Mouse (Mus musculus): ENCODE measurements around the gene Klk7.

The Klk7 gene

DNA sequence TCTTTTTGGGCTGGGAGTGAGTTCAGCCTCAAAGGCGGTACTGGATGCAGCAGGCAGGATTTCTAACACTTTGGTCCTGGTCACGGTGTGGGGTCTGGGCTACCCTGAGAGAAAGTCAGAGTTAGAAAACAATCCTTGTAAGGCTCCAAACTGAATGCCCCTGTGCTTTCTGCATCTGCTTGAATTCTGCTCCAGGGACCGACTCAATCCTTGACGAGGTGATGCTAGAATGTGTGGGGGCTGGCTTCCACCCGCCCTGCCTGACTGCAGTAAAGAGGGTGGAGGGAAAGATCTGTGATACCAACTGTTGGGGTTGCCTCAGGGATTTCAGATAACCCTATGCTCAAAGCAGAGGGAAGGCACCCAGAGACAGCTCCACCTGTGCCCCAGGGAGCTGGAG is at the start of gene Klk7:
TSS of gene Klk7 (plus strand) at position 301 of the 400 bp plus-strand sequence.
- DNase-seq = no peak

DNA sequence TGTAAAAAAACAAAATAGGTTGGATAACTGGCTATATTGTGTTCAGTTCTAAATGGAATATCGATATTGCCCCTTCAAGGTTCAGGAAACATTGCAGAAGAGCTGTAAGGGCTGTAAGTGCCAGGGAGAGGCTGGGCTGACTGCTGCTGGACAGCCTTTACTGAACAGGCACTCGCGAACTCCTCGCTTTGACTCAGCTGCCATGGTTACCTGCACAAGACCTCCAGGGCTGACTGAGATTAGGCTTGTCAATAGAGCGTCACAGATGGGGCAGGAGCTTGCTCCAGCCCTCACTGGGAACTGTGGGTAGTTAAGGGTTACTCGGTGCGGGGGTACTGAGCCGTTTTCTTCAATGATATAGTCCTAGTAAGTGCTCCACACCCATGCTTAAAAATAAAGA is 44.6 kb upstream of the Klk7 start:
- no peak for DNase-seq

DNA sequence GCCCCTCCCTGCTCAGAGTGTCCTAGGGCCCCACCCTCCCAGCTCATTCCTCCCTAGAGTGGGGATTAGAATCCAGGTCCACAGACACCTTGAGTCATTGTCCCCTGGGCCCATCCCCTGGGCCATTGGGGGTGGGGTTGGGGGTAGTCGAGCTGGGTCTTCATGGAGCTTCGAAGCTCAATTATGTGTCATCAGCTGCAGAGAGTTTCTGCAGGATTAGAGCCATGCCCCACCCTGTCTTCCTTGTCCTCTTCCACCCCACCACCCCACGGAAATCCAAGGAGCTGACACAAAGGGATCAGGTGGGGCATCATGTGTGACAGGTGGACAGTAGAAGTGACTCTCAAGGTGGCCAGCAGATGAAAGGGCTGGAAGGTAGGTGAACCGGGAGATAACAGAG is 42.5 kb upstream of the Klk7 start, which contains the start of gene Klk12:
TSS of gene Klk12 (plus strand) at position 301 of the 400 bp plus-strand sequence.
- no peak for DNase-seq

DNA sequence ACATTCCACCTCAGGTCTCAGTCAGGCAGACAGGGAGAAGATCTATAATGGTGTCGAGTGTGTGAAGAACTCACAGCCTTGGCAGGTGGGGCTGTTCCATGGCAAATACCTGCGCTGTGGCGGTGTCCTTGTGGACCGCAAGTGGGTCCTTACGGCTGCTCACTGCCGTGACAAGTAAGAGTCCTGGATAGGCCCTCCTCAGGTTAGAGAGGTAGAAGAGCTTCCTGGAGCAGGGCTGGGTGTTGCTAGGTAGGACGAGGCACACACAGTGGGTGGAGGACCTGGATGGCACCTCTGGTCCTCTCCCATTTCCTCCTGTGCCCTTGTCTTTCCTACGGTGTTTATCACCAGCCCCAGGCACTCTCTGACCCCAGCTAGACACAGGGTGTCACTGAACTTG is 41.5 kb upstream of the Klk7 start:
- no peak for DNase-seq

DNA sequence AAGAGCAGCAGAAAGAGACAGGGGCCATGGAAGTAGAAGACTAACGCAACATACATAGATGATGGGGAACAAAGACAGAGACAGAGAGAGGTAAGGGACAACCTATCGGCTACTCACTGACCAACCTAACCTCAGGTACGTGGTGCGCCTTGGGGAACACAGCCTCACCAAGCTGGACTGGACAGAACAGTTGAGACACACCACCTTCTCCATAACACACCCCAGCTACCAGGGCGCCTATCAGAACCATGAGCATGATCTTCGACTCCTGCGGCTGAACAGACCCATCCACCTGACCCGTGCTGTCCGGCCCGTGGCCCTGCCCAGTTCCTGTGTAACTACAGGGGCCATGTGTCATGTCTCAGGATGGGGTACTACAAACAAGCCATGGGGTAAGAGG is 40.4 kb upstream of the Klk7 start:
- DNase-seq = no peak

DNA sequence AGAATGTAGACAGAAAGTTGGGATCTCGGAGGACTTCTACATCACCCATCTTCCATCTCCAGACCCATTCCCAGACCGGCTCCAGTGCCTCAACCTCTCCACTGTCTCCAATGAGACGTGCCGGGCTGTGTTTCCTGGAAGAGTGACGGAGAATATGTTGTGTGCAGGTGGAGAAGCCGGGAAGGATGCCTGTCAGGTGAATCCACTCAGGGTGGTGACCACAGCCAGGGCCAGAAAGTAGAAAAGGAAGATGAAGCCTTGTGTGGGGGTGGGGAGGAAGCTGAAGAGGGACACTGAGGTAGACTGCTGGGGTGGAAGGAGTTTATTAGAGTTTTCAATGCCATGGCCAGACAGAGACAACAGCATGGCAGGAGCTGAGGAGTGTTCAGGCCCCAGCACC is 39.2 kb upstream of the Klk7 start:
- no peak for DNase-seq

DNA sequence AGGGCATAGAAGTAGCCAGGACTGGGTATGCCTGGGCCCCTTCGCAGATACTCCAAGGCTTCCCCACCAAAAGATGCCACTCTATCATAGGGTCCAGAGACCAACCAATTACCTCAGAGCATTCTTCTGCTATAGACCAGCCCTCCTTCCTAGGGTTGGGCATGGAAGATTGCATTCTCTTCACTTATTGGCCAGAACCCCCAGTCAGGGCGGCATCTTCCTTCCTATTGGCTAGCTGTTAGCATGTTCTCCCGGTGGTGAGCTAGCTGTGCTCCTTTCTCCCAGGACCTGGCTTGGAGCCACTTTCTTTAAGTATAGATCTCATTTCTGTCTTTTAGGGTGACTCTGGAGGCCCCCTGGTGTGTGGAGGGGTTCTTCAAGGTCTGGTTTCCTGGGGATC is 38.2 kb upstream of the Klk7 start:
- DNase-seq = no peak

DNA sequence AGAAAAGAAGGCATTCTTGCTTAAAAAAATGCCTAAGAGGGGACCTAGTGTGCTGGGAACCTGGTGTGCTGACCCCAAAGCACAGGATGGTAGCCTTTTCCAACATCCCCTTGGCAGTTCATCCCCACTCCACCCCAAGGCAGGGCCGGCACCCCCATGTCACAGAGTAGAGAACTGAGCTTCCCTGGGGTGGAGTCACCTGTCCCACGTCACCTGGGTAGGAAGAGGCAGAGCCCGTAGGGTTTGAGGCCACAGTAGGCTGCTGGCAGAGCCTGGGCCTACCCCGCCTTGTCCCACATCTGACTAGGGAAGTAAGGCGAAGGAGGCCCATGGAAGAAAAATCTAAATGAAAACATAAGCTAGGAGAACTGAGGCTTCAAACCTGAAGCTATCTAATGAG is 36.7 kb upstream of the Klk7 start, which contains the start of gene Klk11:
TSS of gene Klk11 (plus strand) at position 241 of the 400 bp plus-strand sequence.
- DNase-seq = no peak

DNA sequence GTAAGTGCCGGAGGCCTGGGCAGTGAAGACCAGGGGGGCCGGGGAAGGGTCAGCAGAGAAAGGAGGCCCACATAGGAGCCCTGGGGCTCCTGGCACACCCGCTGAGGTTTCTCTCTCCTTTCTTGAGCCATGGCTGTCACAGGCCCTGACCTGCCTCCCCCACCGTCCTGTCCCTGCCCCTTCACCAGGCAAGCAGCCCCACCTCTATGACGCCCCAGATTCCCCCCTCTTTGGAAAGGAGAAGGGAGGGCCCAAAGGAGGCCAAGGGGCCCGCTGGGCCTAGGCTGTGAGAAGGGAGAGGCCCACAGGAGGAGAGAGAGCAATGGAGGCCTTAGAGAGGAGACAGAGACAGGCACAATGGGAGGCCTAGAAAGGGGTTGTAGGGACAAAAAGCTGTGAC is 36.3 kb upstream of the Klk7 start:
- DNase-seq = no peak

DNA sequence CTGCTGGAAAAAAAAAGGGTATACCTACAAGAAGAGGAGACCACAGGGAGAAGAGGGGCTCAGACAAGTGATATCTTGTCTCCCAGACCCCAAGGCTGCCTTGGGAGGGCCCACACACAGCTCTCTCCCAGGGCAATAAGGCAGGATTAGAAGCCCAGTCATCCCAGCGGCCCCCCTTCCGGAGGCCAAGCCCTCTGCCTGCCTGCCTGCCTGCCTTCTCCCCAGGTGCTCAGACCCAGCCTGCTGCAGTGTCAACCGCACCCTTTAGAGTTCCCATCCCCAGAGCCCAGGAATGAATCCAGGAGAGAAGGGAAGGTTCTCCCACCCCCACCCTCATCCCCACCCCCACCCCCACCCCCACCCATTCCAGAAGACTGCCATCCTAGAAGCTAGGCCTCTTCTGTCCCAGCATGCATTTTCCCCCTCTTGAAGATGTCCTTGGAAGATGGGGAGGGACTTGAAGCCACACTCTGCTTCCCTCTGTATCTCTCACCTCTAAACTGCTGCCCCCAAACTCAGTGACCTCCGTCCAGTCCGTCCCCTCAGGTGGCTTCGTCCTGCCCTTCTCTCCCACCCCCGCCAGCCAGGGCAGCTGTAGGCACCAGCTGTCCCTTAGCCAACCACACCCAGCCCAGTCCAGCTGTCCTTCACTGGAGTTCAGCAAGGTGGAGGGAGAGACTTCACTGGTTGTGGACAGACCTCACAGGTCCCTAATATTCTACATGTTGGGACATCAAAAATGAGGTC is 35.6 kb upstream of the Klk7 start:
- DNase-seq = no peak

DNA sequence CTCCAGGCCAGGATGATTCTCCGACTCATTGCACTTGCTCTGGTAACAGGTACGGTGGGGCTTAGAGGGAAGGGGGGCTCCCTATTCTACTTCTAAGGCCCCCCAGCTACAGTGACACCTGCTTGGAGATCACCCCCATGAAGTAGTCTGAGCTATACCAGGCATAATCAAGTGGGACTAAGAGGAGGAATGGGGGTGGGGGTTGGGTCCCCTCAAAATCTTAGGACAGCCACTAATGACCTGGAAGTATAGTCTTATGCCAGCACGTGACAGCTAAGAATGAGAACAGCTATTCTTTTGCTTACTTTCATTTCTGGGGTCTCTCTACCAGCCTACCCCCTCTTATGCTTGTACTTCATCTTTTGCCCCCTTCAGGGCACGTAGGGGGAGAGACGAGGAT is 34.6 kb upstream of the Klk7 start:
- DNase-seq = no peak

DNA sequence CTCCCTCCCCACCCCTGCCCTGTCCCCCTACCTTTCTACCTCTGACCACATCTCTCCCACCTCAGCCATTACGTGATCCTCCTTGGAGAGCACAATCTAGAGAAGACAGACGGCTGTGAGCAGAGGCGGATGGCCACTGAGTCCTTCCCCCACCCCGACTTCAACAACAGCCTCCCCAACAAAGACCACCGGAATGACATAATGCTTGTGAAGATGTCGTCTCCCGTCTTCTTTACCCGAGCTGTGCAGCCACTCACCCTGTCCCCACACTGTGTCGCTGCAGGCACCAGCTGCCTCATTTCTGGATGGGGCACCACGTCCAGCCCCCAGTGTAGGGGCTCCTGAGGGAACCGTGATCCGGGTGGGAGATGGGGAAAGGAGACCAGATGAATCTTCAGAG is 33.7 kb upstream of the Klk7 start:
- DNase-seq = no peak

DNA sequence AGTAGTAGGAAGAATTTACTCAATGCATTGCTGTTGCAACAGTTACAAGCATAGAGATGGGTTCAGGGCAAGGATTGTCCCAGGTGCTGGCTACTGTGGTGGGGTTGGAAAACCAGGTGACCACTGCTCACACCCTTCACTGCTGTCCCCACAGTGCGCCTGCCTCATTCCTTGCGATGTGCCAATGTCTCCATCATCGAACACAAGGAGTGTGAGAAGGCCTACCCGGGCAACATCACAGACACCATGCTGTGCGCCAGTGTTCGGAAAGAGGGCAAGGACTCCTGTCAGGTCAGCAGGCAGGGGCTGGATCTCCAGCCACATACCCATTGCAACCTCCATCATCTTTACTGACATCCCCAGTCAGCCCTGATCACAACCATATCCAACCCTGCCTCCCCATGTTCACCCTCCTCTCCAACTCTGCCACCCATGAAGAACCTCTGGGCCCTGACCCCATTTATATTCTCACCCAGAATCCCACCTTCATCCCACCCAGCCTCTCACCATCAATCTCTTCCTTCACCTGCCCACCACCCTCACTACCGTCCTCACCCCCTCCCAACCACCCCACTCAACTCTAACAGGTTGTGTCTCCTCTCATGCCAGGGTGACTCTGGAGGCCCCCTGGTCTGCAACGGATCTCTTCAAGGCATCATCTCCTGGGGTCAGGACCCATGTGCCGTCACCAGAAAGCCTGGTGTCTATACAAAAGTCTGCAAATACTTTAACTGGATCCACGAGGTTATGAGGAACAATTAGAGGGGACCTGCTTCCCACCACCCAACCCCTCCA is 32.7 kb upstream of the Klk7 start:
- no peak for DNase-seq

DNA sequence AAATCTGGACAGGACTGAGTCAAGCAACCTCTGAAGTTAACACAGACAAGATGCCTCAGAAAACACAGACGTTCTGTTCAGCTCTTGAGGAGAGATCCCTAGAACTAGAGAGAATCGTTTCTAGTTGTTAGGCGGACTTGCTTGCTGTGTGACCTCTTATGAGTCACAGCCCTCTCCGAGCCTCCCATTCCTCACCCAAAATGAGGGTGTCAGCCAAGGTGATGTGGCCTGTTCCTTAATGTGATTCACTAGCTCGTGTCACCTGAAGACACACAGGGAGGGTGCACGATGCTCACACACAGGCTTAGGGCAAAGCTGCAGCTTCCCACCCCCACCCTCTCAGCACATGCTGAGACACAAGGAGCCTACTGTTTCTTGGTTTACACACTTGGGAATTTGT is 30.9 kb upstream of the Klk7 start:
- no peak for DNase-seq

DNA sequence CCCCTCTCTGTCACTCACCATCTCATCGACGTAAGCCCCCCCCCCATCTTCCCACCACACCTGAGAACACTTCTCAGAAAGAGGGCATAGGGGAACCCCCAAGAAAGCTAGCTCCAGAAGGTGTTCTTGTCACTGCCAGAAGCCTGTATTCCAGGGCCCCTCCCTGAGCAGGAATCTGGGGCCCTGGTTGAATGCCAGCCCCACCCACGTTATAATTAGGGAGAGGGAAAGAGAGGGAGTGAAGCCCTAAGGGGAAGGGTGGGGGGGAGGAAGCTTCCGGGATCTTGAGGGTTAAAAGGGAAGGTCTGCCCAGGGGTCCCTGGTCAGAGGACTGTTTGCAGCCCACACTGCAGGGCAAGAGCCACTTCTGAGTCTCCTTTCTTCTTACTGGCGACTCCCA is 30.3 kb upstream of the Klk7 start, which contains the start of gene Klk10:
TSS of gene Klk10 (plus strand) at position 290 of the 400 bp plus-strand sequence.
- DNase-seq = no peak

DNA sequence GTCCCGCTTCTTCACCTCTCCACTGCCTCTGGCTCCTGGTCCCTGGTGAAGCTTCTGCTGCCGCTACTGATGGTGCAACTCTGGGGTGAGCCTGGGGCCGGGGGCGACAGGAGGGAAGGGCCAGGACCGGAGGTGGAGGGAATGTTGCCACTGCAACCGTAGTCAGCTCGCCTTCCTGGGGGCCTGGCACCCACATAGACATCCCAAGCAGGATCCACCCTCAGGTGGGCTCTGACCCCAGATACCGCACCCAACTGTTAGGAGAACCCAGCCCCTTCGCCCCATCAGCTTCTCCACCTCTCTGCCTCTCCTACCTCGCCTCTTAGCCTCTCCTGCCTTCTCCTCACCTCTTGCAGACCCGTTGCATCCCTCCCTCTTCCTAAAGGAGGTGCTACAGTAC is 29.6 kb upstream of the Klk7 start:
- DNase-seq = no peak

DNA sequence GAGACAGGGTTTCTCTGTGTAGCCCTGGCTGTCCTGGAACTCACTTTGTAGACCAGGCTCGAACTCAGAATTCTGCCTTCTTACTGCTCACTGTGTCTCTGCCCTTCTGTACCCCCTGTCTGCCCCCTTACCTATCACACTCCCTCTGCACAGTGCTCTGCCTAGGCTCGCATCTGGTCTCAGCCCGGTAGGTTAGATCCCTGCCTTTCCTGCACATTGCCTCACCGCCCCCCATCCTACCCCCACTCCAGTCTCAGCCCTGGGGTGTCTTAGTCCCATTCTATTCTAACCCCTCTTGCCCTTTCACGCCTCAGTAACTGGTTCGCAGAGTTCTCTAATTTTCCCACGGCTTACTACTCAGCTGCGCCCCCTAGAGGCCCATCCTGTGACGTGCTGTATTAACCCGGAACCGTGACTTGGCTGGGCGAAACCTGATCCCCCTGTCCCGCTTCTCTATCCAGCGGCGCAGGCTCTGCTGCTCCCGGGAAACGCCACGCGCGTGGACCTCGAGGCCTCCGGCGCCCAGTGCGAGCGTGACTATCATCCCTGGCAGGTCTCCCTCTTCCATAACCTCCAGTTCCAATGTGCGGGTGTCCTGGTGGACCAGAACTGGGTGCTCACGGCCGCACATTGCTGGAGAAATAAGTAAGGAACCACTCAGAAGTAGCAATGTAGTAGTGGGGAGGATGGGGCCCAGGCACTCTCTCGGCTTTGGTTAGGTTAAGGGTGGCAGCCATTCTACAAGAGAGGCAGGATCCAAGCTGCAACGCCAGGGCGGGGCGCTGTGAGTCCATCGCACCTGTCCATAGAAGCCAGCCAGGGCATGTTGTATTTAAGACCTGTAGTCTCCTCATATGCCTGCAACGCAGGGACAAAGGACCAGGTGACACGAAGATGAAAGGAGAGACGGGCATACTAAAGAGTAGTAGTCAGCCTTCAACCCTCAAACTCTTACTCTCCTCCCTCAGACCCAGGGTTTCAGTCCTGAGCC is 28.5 kb upstream of the Klk7 start:
- DNase-seq = peak; percentile 73 to 88

DNA sequence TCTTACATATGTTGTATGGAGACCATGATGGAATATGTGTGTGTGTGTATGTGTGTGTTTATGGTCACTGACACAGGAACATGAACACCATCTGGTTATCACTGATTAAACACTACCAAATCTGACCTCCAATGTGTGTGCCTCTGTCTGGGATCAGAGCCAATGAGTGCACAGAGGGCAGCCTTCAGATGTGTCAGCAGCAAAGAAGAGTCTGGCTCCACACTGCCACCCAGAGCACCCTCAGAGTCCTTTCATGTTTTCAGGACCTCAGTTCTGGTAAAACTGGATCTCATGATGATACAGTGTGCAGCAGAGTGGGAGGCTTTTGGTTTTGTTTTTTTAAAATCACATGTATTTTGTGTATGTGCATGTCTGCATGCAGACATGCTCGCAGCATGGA is 25.8 kb upstream of the Klk7 start:
- peak in 1 of 2 experiments; percentile 23 for DNase-seq

DNA sequence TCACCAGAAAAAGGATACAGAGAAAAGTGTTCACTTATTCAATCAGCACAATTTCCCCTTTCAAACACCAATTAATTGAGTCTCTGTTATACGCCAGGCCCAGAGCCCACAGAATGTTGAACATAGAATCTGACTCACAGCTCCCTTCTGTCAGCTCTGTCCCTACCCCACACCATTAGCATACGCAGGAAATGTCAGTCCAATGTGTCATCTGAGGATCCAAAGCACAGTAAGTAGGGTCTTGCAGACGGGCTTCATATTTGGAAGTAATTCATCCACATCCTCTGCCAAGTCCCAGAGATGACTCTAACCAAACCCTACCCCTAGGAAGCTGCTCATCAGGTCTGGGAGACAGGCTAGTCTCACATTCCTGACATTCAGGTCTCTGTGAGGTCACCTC is 23.0 kb upstream of the Klk7 start:
- DNase-seq = no peak

DNA sequence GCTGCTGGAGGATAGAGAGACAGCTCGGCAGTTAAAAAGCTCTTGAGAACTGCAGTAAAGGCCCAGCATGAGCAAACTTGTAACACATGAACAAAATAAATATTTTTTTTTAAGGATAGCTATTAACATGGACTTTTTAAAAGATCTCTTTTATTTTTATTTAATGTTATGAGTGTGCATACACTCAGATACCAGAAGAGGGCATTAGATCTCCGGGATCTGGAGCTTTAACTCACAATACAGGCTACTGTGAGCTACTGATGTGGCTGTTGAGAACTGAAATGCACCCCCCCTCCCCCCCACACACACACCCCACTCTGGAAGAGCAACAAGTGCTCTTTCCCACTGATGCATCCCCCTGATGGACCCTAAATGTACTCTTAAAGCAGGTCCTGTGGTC is 21.8 kb upstream of the Klk7 start:
- no peak for DNase-seq

DNA sequence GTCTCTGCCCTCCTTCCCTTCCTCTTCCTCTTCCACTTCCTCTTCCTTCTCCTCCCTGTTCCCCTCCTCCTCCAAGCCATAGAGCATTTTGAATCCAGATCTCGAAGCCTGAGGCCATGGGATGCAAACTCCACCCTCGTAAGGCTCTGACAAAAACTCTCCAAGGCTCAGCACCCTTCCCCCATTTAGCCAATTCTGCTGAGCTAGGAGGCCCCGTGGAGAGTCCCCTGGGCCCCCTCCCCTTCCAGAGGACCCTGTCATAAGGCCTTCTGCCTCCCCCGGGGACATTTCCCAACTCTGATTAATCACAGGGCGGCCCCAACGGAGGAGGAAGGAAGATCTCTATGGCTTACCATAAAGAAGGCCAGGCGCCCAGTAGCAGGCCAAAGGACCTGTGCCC is 19.5 kb upstream of the Klk7 start, which contains the start of gene Klk9:
TSS of gene Klk9 (plus strand) at position 301 of the 400 bp plus-strand sequence.
- DNase-seq = no peak

DNA sequence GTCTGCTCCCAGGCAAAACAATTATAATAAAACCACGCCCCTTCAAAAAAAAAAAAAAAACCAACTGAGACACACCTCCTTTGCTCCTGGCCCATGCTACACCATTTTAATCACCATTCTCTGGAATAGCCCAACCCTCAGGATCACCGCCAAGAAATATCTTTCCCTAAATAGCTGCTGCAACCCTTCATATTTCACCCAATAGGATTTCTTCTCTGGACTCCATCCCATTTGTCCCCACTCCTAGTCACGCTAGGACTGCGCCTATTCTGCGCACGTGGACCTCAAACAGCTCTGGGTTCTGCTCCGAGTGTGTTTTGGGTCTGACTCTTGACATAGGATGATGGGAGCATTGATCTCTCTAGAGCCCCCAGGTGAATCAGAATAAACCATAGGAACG is 14.7 kb upstream of the Klk7 start:
- DNase-seq = no peak

DNA sequence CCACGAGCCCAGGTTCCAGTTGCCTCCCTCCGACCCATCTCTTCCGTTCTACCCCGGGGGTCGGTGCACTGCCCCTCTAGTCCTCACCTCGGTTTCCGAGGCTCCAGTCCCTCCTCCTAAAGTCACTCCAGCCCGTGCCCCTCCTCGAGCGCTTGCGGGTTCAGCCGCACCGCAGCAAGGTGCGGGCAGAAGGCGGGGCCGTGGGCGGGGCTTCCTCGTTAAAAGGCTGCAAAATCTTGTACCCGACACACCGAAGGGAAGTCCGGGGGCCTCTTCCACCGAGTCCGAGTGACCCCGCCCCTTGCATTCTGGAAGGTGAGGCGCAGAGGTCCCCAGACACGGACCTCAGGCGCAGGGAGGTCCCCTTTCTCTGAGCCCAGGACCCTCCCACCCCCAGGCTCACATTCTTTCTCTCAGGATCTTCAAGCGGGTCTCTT is 13.7 kb upstream of the Klk7 start, which contains the start of gene Klk8:
TSS of gene Klk8 (plus strand) at position 245 of the 437 bp plus-strand sequence.
- DNase-seq = peak; percentile 48 to 51

Measured in lung, postnatal 4 days (tissue).